ENCODE assay signal across 7 mouse cellular contexts in the genomic region with DNA sequence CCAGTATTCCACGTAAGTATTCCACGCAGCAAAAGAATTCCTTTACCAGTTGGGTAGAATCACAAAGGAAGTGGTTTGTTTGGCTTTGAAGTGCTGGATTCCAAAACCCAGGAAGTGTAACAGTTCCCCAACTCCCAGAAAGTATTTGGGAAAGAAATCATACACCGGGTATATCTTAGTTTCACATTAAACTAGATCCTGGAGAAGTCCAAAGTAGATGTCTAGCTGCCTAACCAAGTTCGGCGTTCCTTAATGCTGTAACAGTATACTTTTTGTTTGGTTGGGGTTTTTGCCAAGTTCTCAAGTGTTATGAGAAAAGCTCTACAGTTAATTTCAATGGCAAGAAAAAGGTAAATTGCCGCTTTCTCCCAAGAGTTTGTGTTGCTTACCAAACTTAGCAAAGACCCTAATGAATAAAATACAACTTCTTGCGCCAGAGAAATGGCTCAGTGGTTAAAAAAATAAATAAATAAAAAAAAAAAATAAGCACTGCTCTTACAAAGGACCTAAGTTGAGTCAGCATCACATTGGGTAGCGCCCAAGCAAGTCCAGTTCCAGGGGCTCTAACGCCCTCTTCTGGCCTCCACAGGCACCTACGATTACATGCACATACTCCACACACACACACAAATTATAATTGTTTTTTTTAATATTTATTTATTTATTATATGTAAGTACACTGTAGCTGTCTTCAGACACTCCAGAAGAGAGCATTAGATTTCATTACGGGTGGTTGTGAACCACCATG. TPM values are rescaled to one million over a fixed set of nuclear protein-coding genes. Genes with fewer than 3 reads are reported as not detected.
DNase-seq lines count a peak whose midpoint lies in the region; ATAC-seq lines count a peak whose summit lies in the region.

No protein-coding gene starts in this region.

- peak; percentile 78 for DNase-seq in 3T3-L1 (ENCODE audit: low read depth, low spot score)
- DNase-seq in CD4-positive helper T cell, adult 2 months (ENCODE audit: low read depth, low spot score), result peak; percentile 45

- H3K9ac ChIP-seq in embryonic facial prominence, embryonic 15.5 days, result peak overlapping the region; percentile 89
- peak overlapping the region; percentile 95; the same call in 1 of the 2 replicates for H3K9ac ChIP-seq in hindbrain, embryonic 13.5 days
- H3K9ac ChIP-seq in liver, embryonic 12.5 days, result peak overlapping the region; percentile 97
- H3K9ac ChIP-seq in neural tube, embryonic 13.5 days, result peak overlapping the region; percentile 96

- H3K27ac ChIP-seq in embryonic facial prominence, embryonic 15.5 days (replicated peaks), result peak overlapping the region; percentile 100
- peak overlapping the region; percentile 98 for H3K27ac ChIP-seq in hindbrain, embryonic 13.5 days
- H3K27ac ChIP-seq in liver, embryonic 12.5 days, result peak overlapping the region; percentile 95
- peak overlapping the region; percentile 93 for H3K27ac ChIP-seq in neural tube, embryonic 13.5 days (replicated peaks)

- 36% methylated on average over 11 of the region's 11 CpGs for WGBS in embryonic facial prominence, embryonic 15.5 days
- 53% methylated on average over 11 of the region's 11 CpGs for WGBS in hindbrain, embryonic 13.5 days
- WGBS in liver, embryonic 12.5 days (ENCODE audit: insufficient replicate concordance), result 41% methylated on average over 11 of the region's 11 CpGs
- 51% methylated on average over 11 of the region's 11 CpGs for WGBS in neural tube, embryonic 13.5 days

- H3K9me3 ChIP-seq in embryonic facial prominence, embryonic 15.5 days (replicated peaks), result no peaks in the 10 kb centered on the region
- H3K9me3 ChIP-seq in hindbrain, embryonic 13.5 days, result no peaks in the 10 kb centered on the region
- H3K9me3 ChIP-seq in liver, embryonic 12.5 days (replicated peaks), result no peaks in the 10 kb centered on the region
- no peaks in the 10 kb centered on the region for H3K9me3 ChIP-seq in neural tube, embryonic 13.5 days

- peaks cover 10% of the 10 kb centered on the region; the same call in 1 of the 2 replicates for H3K4me1 ChIP-seq in embryonic facial prominence, embryonic 15.5 days
- peaks cover 21% of the 10 kb centered on the region for H3K4me1 ChIP-seq in hindbrain, embryonic 13.5 days (replicated peaks)
- peaks cover 31% of the 10 kb centered on the region for H3K4me1 ChIP-seq in liver, embryonic 12.5 days
- H3K4me1 ChIP-seq in neural tube, embryonic 13.5 days (replicated peaks), result peaks cover 23% of the 10 kb centered on the region

- peak overlapping the region; percentile 75 for H3K4me2 ChIP-seq in embryonic facial prominence, embryonic 15.5 days (replicated peaks)
- peak overlapping the region; percentile 80 for H3K4me2 ChIP-seq in hindbrain, embryonic 13.5 days
- peak overlapping the region; percentile 92 for H3K4me2 ChIP-seq in liver, embryonic 12.5 days
- peak overlapping the region; percentile 74 for H3K4me2 ChIP-seq in neural tube, embryonic 13.5 days

- no peak for ATAC-seq in embryonic facial prominence, embryonic 15.5 days (ENCODE audit: insufficient number of reproducible peaks, low FRiP score, low TSS enrichment, low read depth)
- ATAC-seq in hindbrain, embryonic 13.5 days (ENCODE audit: low FRiP score), result no peak
- no peak for ATAC-seq in liver, embryonic 12.5 days
- no peak for ATAC-seq in neural tube, embryonic 13.5 days (ENCODE audit: low read depth)
- ATAC-seq in monocyte, adult 5-6 weeks (replicated peaks; ENCODE audit: insufficient number of reproducible peaks, low FRiP score, low TSS enrichment, poor library complexity, severe bottlenecking), result no peak

- H3K4me3 ChIP-seq in embryonic facial prominence, embryonic 15.5 days (replicated peaks), result peak overlapping the region; percentile 95
- peak overlapping the region; percentile 95 for H3K4me3 ChIP-seq in hindbrain, embryonic 13.5 days
- H3K4me3 ChIP-seq in liver, embryonic 12.5 days, result peak overlapping the region; percentile 96
- peak overlapping the region; percentile 91 for H3K4me3 ChIP-seq in neural tube, embryonic 13.5 days

- H3K36me3 ChIP-seq in embryonic facial prominence, embryonic 15.5 days, result peaks cover 13% of the 10 kb centered on the region
- H3K36me3 ChIP-seq in hindbrain, embryonic 13.5 days, result peaks cover 15% of the 10 kb centered on the region
- peaks cover 35% of the 10 kb centered on the region for H3K36me3 ChIP-seq in liver, embryonic 12.5 days
- peaks cover 20% of the 10 kb centered on the region for H3K36me3 ChIP-seq in neural tube, embryonic 13.5 days

- H3K27me3 ChIP-seq in embryonic facial prominence, embryonic 15.5 days, result no peaks in the 10 kb centered on the region
- H3K27me3 ChIP-seq in hindbrain, embryonic 13.5 days, result no peaks in the 10 kb centered on the region
- H3K27me3 ChIP-seq in liver, embryonic 12.5 days (replicated peaks), result no peaks in the 10 kb centered on the region
- H3K27me3 ChIP-seq in neural tube, embryonic 13.5 days, result no peaks in the 10 kb centered on the region

RNA-seq across cellular contexts. Expression of a gene that starts 0.9 kb away (rescaled TPM):
- polyA plus RNA-seq in embryonic facial prominence, embryonic 15.5 days (2015; fragmentation: Nextera tagmentation; extraction: Ambion mirVana), result 83.1 and 88.5 TPM in 2 replicates
- polyA plus RNA-seq in hindbrain, embryonic 13.5 days (2015; fragmentation: Nextera tagmentation; extraction: Ambion mirVana), result 64.0 and 66.7 TPM in 2 replicates
- 97.7 and 98.5 TPM in 2 replicates for polyA plus RNA-seq in liver, embryonic 12.5 days (2016; fragmentation: Nextera tagmentation; extraction: Ambion mirVana)
- polyA plus RNA-seq in neural tube, embryonic 13.5 days (2015; fragmentation: Nextera tagmentation; extraction: Ambion mirVana), result 64.8 and 67.3 TPM in 2 replicates
- 31.5 to 57.2 TPM (median 39.3 TPM) in 3 replicates for total RNA-seq in monocyte, adult 5-6 weeks (2017)

RNA-seq across cellular contexts. Expression of a gene that starts 27.5 kb away (rescaled TPM):
- 191 and 200 TPM in 2 replicates for polyA plus RNA-seq in embryonic facial prominence, embryonic 15.5 days (2015; fragmentation: Nextera tagmentation; extraction: Ambion mirVana)
- polyA plus RNA-seq in hindbrain, embryonic 13.5 days (2015; fragmentation: Nextera tagmentation; extraction: Ambion mirVana), result 215 and 218 TPM in 2 replicates
- polyA plus RNA-seq in liver, embryonic 12.5 days (2016; fragmentation: Nextera tagmentation; extraction: Ambion mirVana), result 204 and 209 TPM in 2 replicates
- 228 and 239 TPM in 2 replicates for polyA plus RNA-seq in neural tube, embryonic 13.5 days (2015; fragmentation: Nextera tagmentation; extraction: Ambion mirVana)
- 18.9 to 40.3 TPM (median 27.6 TPM) in 3 replicates for total RNA-seq in monocyte, adult 5-6 weeks (2017)

RNA-seq across cellular contexts. Expression of a gene that starts 42.5 kb away (rescaled TPM):
- 17.0 and 17.1 TPM in 2 replicates for polyA plus RNA-seq in embryonic facial prominence, embryonic 15.5 days (2015; fragmentation: Nextera tagmentation; extraction: Ambion mirVana)
- 25.9 and 27.1 TPM in 2 replicates for polyA plus RNA-seq in hindbrain, embryonic 13.5 days (2015; fragmentation: Nextera tagmentation; extraction: Ambion mirVana)
- 10.6 and 10.7 TPM in 2 replicates for polyA plus RNA-seq in liver, embryonic 12.5 days (2016; fragmentation: Nextera tagmentation; extraction: Ambion mirVana)
- 36.8 and 38.4 TPM in 2 replicates for polyA plus RNA-seq in neural tube, embryonic 13.5 days (2015; fragmentation: Nextera tagmentation; extraction: Ambion mirVana)
- 44.4 to 55.2 TPM (median 54.8 TPM) in 3 replicates for total RNA-seq in monocyte, adult 5-6 weeks (2017)
